ENCODE assay signal across 19 mouse cellular contexts in genomic region chr13:105002831-105003157, GRCm38 (mm10). TPM values are rescaled to one million over a fixed set of nuclear protein-coding genes. Genes with fewer than 3 reads are reported as not detected.
DNase-seq lines count a peak whose midpoint lies in the region; ATAC-seq and TF ChIP-seq lines count a peak whose summit lies in the region.
"Had no signal": no experiment of that assay in that cellular context is flagged by ENCODE, and none has a peak within 500 bp of the region (broad histone marks: within the 10 kb centered on the region; RNA-seq: fewer than 3 reads in every experiment).

No protein-coding gene starts in this region.

- no peak for ATAC-seq in embryonic facial prominence, embryonic 15.5 days (ENCODE audit: insufficient number of reproducible peaks, low FRiP score, low TSS enrichment, low read depth)
- no peak for ATAC-seq in heart, postnatal 0 days (ENCODE audit: insufficient read depth, low read depth)
- ATAC-seq in midbrain, postnatal 0 days (ENCODE audit: low FRiP score): no peak
- no peak for ATAC-seq in midbrain, embryonic 13.5 days
- ATAC-seq: CD4-positive, CD25-positive, alpha-beta regulatory T cell, adult 4 months had no signal

- H3K9me3 ChIP-seq in embryonic facial prominence, embryonic 15.5 days (replicated peaks): no peaks in the 10 kb centered on the region
- no peaks in the 10 kb centered on the region for H3K9me3 ChIP-seq in embryonic facial prominence, embryonic 10.5 days
- H3K9me3 ChIP-seq in heart, postnatal 0 days (replicated peaks; ENCODE audit: control insufficient read depth, low read length): no peaks in the 10 kb centered on the region
- H3K9me3 ChIP-seq in midbrain, postnatal 0 days (ENCODE audit: low read length): no peaks in the 10 kb centered on the region
- no peaks in the 10 kb centered on the region for H3K9me3 ChIP-seq in midbrain, embryonic 13.5 days
- H3K9me3 ChIP-seq: forebrain, embryonic 13.5 days; G1E; heart, embryonic 15.5 days had no signal

- peaks cover 10% of the 10 kb centered on the region; the same call in 1 of the 2 replicates for H3K4me1 ChIP-seq in embryonic facial prominence, embryonic 15.5 days
- H3K4me1 ChIP-seq in embryonic facial prominence, embryonic 10.5 days: no peaks in the 10 kb centered on the region
- H3K4me1 ChIP-seq in heart, postnatal 0 days (ENCODE audit: control insufficient read depth, insufficient read depth): no peaks in the 10 kb centered on the region
- 0 out of 2 replicates have a peak, but pooled peaks cover 6% of the 10 kb centered on the region for H3K4me1 ChIP-seq in midbrain, postnatal 0 days (ENCODE audit: insufficient read depth, low read length)
- H3K4me1 ChIP-seq in midbrain, embryonic 13.5 days (replicated peaks): peaks cover 6% of the 10 kb centered on the region; the same call in 1 of the 2 replicates
- H3K4me1 ChIP-seq: forebrain, embryonic 13.5 days; heart, embryonic 15.5 days had no signal

- H3K27ac ChIP-seq in embryonic facial prominence, embryonic 15.5 days (replicated peaks): peak overlapping the region; percentile 5; the same call in 1 of the 2 replicates
- H3K27ac ChIP-seq in embryonic facial prominence, embryonic 10.5 days (replicated peaks): no peak overlapping the region
- 0 out of 2 replicates have a peak overlapping the region, but pooled peaks have one; percentile 30 for H3K27ac ChIP-seq in heart, postnatal 0 days (ENCODE audit: low read depth)
- peak overlapping the region; percentile 73 for H3K27ac ChIP-seq in layer of hippocampus, adult 2 months
- H3K27ac ChIP-seq in midbrain, postnatal 0 days (ENCODE audit: low read depth, low read length): 0 out of 2 replicates have a peak overlapping the region, but pooled peaks have one; percentile 38
- no peak overlapping the region for H3K27ac ChIP-seq in midbrain, embryonic 13.5 days
- H3K27ac ChIP-seq: forebrain, embryonic 13.5 days; heart, adult 2 months; heart, embryonic 15.5 days had no signal

- no peak for TF ChIP-seq CTCF in heart, postnatal 0 days (IDR thresholded peaks at IDR 0.05; ENCODE audit: low read depth)
- no peak for TF ChIP-seq CTCF in layer of hippocampus, adult 2 months (conservative IDR thresholded peaks at IDR 0.05)
- no peak for TF ChIP-seq CTCF in midbrain, postnatal 0 days (IDR thresholded peaks at IDR 0.05)

- TF ChIP-seq EP300 in heart, postnatal 0 days (IDR thresholded peaks at IDR 0.05; ENCODE audit: low read depth): no peak

- no peak for DNase-seq in embryonic facial prominence, embryonic 10.5 days (ENCODE audit: low spot score)
- no peak for DNase-seq in heart, postnatal 0 days (ENCODE audit: low spot score)
- no peak for DNase-seq in heart, postnatal 36 days
- DNase-seq in layer of hippocampus, adult 2 months (ENCODE audit: low spot score in 2 of 2): no peak
- no peak for DNase-seq in layer of hippocampus, postnatal 25 days (ENCODE audit: extremely low spot score in 1 of 2, low spot score in 1 of 2)
- DNase-seq in midbrain, postnatal 0 days (ENCODE audit: low spot score): no peak
- DNase-seq: adrenal gland, adult 8-10 months; adrenal gland, postnatal 36 days; B cell, adult 2 months; gastrocnemius, postnatal 14 days; heart, adult 2 months had no signal

- no peak overlapping the region for H3K4me3 ChIP-seq in embryonic facial prominence, embryonic 15.5 days (replicated peaks)
- no peak overlapping the region for H3K4me3 ChIP-seq in embryonic facial prominence, embryonic 10.5 days
- H3K4me3 ChIP-seq in heart, postnatal 0 days (ENCODE audit: low read depth, low read length): no peak overlapping the region
- H3K4me3 ChIP-seq in layer of hippocampus, adult 2 months: no peak overlapping the region
- no peak overlapping the region for H3K4me3 ChIP-seq in midbrain, postnatal 0 days (ENCODE audit: low read depth, low read length)
- no peak overlapping the region for H3K4me3 ChIP-seq in midbrain, embryonic 13.5 days (replicated peaks)
- H3K4me3 ChIP-seq: forebrain, embryonic 13.5 days; heart, adult 2 months; heart, embryonic 15.5 days had no signal

- intact Hi-C loops in heart, postnatal 36 days (cut with DNase I): no loop called here

- H3K36me3 ChIP-seq in embryonic facial prominence, embryonic 15.5 days: no peaks in the 10 kb centered on the region
- no peaks in the 10 kb centered on the region for H3K36me3 ChIP-seq in embryonic facial prominence, embryonic 10.5 days (replicated peaks)
- no peaks in the 10 kb centered on the region for H3K36me3 ChIP-seq in heart, postnatal 0 days (replicated peaks; ENCODE audit: control insufficient read depth, insufficient read depth, low read length)
- no peaks in the 10 kb centered on the region for H3K36me3 ChIP-seq in midbrain, postnatal 0 days (ENCODE audit: insufficient read depth, low read length)
- no peaks in the 10 kb centered on the region for H3K36me3 ChIP-seq in midbrain, embryonic 13.5 days
- H3K36me3 ChIP-seq: G1E; heart, embryonic 15.5 days had no signal

- H3K4me2 ChIP-seq in embryonic facial prominence, embryonic 15.5 days (replicated peaks): no peak overlapping the region
- no peak overlapping the region for H3K4me2 ChIP-seq in heart, postnatal 0 days (ENCODE audit: low read depth, low read length)
- H3K4me2 ChIP-seq in midbrain, postnatal 0 days (ENCODE audit: low read depth, low read length, poor library complexity, severe bottlenecking): no peak overlapping the region
- H3K4me2 ChIP-seq in midbrain, embryonic 13.5 days (replicated peaks): no peak overlapping the region
- H3K4me2 ChIP-seq: forebrain, embryonic 13.5 days; heart, embryonic 11.5 days; heart, embryonic 15.5 days; hindbrain, embryonic 14.5 days had no signal

- no peaks in the 10 kb centered on the region for H3K27me3 ChIP-seq in embryonic facial prominence, embryonic 15.5 days
- H3K27me3 ChIP-seq in embryonic facial prominence, embryonic 10.5 days (replicated peaks; ENCODE audit: low read depth, poor library complexity, severe bottlenecking): no peaks in the 10 kb centered on the region
- no peaks in the 10 kb centered on the region for H3K27me3 ChIP-seq in heart, postnatal 0 days (ENCODE audit: control insufficient read depth, insufficient read depth, low read length)
- H3K27me3 ChIP-seq in midbrain, postnatal 0 days (ENCODE audit: insufficient read depth, low read length): no peaks in the 10 kb centered on the region
- no peaks in the 10 kb centered on the region for H3K27me3 ChIP-seq in midbrain, embryonic 13.5 days
- H3K27me3 ChIP-seq: forebrain, embryonic 13.5 days; heart, embryonic 15.5 days had no signal

- H3K9ac ChIP-seq in embryonic facial prominence, embryonic 15.5 days: no peak overlapping the region
- no peak overlapping the region for H3K9ac ChIP-seq in heart, postnatal 0 days (replicated peaks; ENCODE audit: low read depth, low read length)
- H3K9ac ChIP-seq in midbrain, postnatal 0 days (replicated peaks; ENCODE audit: low read length, poor library complexity, severe bottlenecking): no peak overlapping the region
- H3K9ac ChIP-seq in midbrain, embryonic 13.5 days (replicated peaks): no peak overlapping the region
- H3K9ac ChIP-seq: forebrain, embryonic 13.5 days; heart, embryonic 15.5 days; hindbrain, embryonic 14.5 days had no signal

- 78% methylated on average over 2 of the region's 2 CpGs for WGBS in embryonic facial prominence, embryonic 15.5 days
- WGBS in embryonic facial prominence, embryonic 10.5 days: 78% methylated on average over 2 of the region's 2 CpGs
- WGBS in heart, postnatal 0 days: 64% methylated on average over 2 of the region's 2 CpGs
- WGBS in midbrain, postnatal 0 days: 54% methylated on average over 2 of the region's 2 CpGs
- WGBS in midbrain, embryonic 13.5 days: 39% methylated on average over 2 of the region's 2 CpGs

RNA-seq across cellular contexts. Expression of gene Rgs7bp, which starts 51.9 kb away (rescaled TPM):
- 3.9 and 4.3 TPM in 2 replicates for polyA plus RNA-seq in embryonic facial prominence, embryonic 15.5 days (2015; fragmentation: Nextera tagmentation; extraction: Ambion mirVana)
- polyA plus RNA-seq in embryonic facial prominence, embryonic 10.5 days (2016; fragmentation: Nextera tagmentation; extraction: Ambion mirVana): 0.73 and 0.91 TPM in 2 replicates
- 1.8 and 2.6 TPM in 2 replicates for total RNA-seq in heart, postnatal 0 days (2014; rRNA removed; ENCODE audit: low replicate concordance)
- polyA plus RNA-seq in heart, postnatal 0 days (2015; fragmentation: Nextera tagmentation; extraction: Ambion mirVana): 2.7 and 3.1 TPM in 2 replicates
- 1 to 10 TPM; 3.3 to 4.8 TPM for total RNA-seq in heart, postnatal 36 days (2021)
- total RNA-seq in layer of hippocampus, adult 2 months (2021): 100 to 1,000 TPM; 150 to 153 TPM
- total RNA-seq in layer of hippocampus, postnatal 25 days (2021): 100 to 1,000 TPM; 139 to 149 TPM
- total RNA-seq in midbrain, postnatal 0 days (2014; rRNA removed): 13.1 and 16.8 TPM in 2 replicates
- polyA plus RNA-seq in midbrain, postnatal 0 days (2015; fragmentation: Nextera tagmentation; extraction: Ambion mirVana): 6.9 and 7.2 TPM in 2 replicates
- 2.2 and 2.3 TPM in 2 replicates for polyA plus RNA-seq in midbrain, embryonic 13.5 days (2015; fragmentation: Nextera tagmentation; extraction: Ambion mirVana)
- polyA plus RNA-seq: CD4-positive, CD25-positive, alpha-beta regulatory T cell, adult 4 months; G1E had no signal

Comparison
In these comparisons a context has a peak if more than half of its experiments do, and no peak if none do; other contexts are left out.
1. H3K27ac ChIP-seq: peak in embryonic facial prominence, embryonic 15.5 days (single experiment), heart, postnatal 0 days (single experiment), layer of hippocampus, adult 2 months (single experiment) and midbrain, postnatal 0 days (single experiment); none in embryonic facial prominence, embryonic 10.5 days (single experiment) and midbrain, embryonic 13.5 days (single experiment).